Mouse (Mus musculus) liver, adult 2 months (tissue): ENCODE measurements around the gene Rer1.

ENCODE experiments used
- CTCF ChIP-seq: fragments of 200-500 bp; IDR thresholded peaks from 2 replicates; pipeline ENCODE4 v1.5.1; 2011; ENCODE audit warnings: low read depth, low read length, control low read depth
- POLR2A ChIP-seq: fragments of 200-500 bp; IDR thresholded peaks from 2 replicates; pipeline ENCODE4 v1.6.1; 2011; ENCODE audit warnings: low read length, control low read depth; ENCODE audit not compliant: insufficient read depth; ENCODE audit errors: extremely low read depth

GRCm38 (mm10) chr4:155130616-155131015 is 44.4 kb upstream of the Rer1 start:
- TF ChIP-seq POLR2A (no peak), CTCF (no peak)
